Mouse (Mus musculus): ENCODE data around the gene Fkbp1b. TPM values are rescaled to one million over a fixed set of nuclear protein-coding genes. Genes with fewer than 3 reads are reported as not detected.
"Not testable (repeated sequence)": the region's sequence is repeated elsewhere in the genome, so short reads cannot be mapped to it uniquely, and the experiment has no call there.

Gene Fkbp1b
- total RNA-seq, 2 experiments from 2014 or later: 0.15 TPM; not detected in 1

DNA sequence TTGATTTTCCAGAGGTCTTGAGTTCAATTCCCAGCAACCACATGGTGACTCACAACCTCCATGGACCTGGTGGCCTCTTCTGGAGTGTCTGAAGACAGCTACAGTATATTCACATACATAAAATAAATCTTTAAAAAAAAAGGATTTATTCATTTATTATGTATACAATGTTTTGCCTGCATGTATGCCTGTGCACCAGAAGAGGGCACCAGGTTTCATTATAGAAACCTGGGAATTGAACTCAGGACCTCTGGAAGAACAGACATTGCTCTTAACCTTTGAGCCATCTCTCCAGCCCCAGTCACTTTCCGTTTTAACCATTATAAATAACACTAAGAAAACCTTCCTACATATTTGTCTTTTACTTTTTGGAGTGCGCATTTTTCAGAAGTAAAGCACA lies 15.4 kb upstream of the Fkbp1b start:
- ATAC-seq (replicated peaks; ENCODE audit: low FRiP score, poor library complexity, severe bottlenecking): no peak

DNA sequence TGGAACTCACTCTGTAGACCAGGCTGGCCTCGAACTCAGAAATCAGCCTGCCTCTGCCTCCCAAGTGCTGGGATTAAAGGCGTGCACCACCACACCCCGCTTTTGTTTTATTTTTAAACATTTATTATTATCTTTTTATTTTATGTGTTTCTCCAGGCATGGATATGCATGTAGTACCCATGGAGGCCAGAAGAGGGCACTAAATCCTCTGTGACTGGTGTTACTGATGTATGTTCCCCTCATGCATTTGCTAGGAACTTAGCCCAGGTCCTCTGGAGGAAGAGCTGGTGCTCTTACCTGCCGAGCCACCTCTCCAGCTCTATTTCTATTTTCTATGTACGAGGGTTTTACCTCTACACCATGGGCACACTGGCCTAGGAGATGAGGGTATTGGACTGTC lies 14.8 kb upstream of the Fkbp1b start:
- peak; percentile 57; the same call in 1 of the 2 replicates for ATAC-seq (replicated peaks; ENCODE audit: low FRiP score, poor library complexity, severe bottlenecking)

DNA sequence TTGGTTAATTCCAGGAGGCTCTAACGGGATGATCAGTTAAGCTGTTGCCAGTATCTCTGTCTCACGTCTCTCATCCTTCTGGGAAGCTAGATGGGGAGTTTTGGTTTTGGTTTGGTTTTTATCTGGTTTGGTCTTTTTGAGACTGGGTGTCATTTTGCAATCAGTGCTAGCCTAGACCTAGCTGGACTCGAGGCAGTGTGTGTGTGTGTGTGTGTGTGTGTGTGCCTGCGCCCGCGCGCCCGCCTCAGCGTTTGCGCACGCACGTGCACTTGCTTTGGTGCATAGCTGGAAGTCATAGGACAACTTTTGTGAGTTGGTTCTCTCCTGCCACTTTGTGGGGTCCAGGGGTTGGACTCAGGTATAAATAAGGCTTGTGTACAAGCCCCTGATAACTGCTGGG lies 2.4 kb upstream of the Fkbp1b start:
- peak; percentile 66 for ATAC-seq (replicated peaks; ENCODE audit: low FRiP score, poor library complexity, severe bottlenecking)

DNA sequence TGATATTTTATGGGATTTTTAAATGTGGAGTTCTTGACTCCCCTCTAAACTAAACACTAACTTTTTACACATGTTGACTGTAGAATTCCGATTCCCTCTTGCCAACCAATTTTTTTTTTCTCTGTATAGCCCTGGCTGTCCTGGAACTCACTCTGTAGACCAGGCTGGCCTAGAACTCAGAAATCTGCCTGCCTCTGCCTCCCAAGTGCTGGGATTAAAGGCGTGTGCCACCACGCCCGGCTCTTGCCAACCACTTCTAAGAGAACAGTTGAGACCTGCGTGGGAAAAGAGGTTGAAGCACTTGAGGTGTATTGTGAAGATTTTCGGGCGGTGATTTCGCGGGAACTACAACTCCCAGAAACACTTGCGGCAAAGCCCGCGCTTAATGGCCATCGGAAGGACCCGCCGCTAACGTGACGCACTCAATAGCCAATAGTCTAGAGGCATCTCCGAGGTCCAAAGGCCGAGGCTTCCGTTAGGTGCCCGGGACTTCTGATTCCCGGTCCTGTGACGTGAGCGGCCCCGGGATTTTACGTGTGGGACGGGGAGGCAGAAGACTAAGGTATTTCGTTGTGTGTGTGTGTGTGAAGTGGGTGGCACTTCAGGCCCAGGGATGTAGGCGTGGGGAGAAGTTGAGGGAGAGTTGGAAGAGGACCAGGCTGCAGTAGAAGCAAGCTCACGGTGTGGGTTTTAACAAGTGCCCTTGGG lies 1.7 kb upstream of the Fkbp1b start, which contains the start of gene Wdcp:
TSS of gene Wdcp (plus strand) at position 414 of the 708 bp plus-strand sequence.
- ATAC-seq (replicated peaks; ENCODE audit: low FRiP score, poor library complexity, severe bottlenecking): peak; percentile 98

DNA sequence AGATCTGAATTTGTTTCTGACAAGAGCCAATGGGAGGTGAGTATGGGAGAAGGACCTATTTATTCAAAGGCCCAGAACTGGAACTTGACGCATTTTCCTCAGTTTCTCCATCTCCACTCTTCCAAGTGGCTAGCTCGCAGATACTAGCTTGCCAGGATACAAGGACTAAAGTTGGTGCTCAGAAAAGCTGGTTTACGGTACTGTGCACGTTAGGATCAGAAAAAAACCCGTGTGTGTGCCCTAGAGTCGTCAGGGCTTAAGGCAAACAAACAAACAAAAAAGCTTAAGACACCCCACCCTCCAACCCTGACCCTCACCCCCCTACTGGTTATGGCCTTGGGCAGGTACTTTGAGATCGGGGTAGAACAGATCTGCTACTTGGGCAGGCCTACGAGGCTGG lies 1.1 kb upstream of the Fkbp1b start:
- no peak for ATAC-seq (replicated peaks; ENCODE audit: low FRiP score, poor library complexity, severe bottlenecking)

DNA sequence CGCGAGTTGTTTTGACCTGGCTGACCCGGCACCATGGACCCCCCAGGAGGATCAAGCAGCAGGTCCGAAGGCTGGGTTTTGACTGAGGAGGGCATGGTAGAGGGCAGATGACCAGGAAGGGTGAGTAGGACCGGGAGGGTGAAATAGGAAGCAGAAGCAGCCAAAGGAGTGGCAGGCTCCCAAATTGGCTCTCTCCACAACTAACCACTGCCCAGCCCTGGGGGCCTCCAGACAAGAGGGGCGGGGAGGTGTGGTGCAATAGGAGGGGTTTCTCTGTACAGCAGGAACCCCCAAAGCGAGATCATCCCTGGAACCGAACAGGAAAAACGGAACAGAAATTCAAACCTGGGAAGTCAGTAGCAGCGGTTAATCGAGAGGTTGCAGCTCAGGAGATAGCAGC lies 650 bp downstream of the Fkbp1b start:
- ATAC-seq (replicated peaks; ENCODE audit: low FRiP score, poor library complexity, severe bottlenecking): no peak

DNA sequence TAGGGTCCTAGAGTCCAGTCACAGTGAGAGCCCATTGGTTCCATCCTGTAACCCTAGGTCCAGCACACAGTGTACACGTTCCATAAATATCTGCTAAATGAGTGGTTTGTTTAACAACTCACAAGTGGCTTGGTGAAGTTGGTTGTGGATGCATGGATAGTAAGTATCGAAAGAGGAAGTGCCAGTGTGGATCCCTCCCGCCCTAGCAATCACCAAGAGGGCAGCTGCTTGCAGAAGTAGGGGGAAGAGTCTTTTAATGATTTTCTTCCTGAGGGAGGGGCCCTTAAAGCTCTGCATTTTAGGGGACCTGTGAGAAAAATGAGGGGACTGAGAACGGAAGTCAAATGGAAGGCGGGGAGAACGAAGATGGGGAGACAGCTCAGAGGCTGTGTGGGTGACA lies 1.4 kb downstream of the Fkbp1b start:
- no peak for ATAC-seq (replicated peaks; ENCODE audit: low FRiP score, poor library complexity, severe bottlenecking)

DNA sequence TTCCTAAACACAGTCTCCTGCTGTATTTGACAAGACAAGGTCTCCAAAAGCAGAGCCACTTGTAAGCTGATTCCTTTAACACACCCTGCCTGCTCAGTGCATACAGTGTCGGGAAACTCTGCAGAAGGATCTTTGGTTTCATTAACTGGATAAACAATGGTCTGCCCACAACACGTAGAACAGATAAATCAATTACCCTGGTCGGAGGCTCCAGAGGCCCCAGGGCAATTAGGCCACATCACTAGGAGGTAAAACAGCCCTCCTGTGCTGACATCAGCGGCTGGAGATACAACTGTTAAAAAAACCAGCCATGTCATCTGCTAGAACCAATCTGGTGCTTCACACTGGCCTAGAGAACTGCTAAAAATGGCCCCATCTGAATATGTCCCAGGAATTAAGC lies 4.4 kb downstream of the Fkbp1b start:
- ATAC-seq (replicated peaks; ENCODE audit: low FRiP score, poor library complexity, severe bottlenecking): no peak

DNA sequence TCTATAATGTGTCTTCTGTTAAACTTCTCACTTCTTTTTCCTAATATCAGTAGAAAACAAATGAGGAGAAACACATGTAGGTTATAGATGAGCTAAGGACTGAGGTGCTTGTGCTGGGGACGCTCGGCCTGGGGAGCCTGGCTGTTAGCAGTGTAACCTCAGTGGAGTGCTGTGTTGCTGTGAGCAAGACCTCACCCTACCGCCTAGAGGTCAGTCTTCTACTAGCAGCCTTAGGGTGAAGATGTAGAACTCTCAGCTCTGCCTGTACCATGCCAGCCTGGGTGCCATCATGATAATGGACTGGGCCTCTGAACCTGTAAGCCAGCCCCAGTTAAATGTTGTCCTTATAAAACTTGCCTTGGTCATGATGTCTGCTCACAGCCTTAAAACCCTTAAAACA lies 14.1 kb downstream of the Fkbp1b start:
- ATAC-seq (replicated peaks; ENCODE audit: low FRiP score, poor library complexity, severe bottlenecking): no peak

DNA sequence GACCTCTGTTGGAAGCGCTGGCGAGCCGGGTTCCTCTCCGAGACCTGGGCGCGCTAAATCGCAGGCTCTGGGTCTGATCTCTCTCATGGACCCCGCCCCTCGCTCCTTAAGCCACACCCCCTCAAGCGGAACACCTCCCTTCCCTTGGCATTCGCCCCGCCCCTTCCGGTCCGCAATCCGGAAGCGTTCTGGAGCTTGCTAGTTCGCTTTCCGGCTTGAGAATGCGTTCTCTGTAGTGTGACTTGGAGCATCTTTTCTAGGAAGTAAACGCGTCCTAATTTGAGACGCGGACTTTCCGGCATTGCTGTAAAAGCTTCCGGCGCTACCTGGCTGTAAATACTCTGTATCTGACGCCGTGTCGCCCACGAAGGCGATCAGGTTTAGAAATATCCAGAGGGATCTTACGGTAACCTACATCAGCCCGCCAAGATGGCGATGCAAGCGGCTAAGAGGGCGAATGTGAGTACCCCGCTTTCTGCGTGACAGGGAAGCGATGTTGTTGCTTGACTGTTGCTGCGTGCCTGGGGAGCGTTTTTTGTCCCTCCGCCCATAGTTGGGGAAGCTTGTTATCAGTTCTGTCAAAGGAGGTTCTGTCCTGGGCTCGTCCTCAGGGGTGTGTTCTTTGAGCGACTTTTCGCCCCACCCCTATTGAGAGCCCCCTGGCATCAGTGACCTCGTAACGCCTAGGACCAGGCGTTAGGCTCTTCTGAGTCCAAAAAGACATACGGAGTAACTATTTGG lies 23.9 kb downstream of the Fkbp1b start, which contains the start of gene Sf3b6:
TSS of gene Sf3b6 (plus strand) at position 184 of the 741 bp plus-strand sequence.
- ATAC-seq (replicated peaks; ENCODE audit: low FRiP score, poor library complexity, severe bottlenecking): peak; percentile 97

DNA sequence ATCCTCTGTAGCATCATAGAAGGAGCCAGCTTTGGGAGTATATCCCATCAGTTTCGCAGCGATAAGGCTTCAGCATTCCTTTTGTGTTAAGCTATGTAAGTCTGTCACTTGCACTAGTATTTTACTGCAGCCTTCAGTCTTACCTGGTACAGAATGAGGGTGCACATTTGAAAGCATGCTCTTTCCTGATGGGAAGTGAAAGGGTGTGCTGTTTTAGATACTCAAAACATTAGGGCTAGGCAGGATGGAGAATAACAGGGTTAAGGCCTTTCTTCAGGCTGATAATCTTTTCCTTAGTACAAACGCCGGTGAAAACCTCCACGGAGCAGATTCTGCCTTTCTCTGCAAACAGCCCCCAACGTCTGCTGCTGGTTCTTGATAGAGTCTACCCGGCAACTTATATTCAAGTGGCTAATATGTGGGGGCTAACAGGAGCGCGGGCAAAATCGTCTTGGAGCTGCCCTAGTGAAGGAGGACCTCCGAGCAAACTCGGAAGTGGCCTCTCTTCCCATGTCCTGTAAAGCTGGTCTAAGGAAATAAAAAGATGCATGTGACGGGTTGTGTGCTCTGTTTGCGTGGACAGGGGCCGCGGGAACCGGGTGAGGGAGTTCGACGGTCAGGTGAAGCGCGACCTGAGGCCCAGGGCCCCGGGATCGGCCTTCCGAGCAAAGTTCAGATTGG lies 24.6 kb downstream of the Fkbp1b start:
- peak; percentile 46 for ATAC-seq (replicated peaks; ENCODE audit: low FRiP score, poor library complexity, severe bottlenecking)

DNA sequence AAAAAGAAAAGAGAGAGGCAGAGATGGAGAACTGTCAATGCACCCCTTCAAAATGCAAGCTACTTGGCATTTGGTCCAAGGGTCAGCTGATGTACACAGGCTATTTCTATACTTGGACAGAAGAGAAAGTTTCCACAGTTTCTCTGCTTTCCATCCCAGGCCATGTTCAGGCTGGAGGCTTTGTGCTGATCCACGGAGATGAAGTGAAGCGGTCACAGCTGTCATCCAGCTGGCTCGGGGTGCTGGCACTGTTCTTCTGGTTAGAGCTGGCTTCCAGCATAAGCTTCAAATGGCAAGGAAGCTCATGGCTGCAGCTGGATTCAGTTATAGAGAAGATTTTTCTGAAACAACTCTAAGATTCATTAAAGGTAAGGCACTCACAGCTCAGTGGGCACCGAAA lies 27.8 kb downstream of the Fkbp1b start:
- ATAC-seq (replicated peaks; ENCODE audit: low FRiP score, poor library complexity, severe bottlenecking): no peak

DNA sequence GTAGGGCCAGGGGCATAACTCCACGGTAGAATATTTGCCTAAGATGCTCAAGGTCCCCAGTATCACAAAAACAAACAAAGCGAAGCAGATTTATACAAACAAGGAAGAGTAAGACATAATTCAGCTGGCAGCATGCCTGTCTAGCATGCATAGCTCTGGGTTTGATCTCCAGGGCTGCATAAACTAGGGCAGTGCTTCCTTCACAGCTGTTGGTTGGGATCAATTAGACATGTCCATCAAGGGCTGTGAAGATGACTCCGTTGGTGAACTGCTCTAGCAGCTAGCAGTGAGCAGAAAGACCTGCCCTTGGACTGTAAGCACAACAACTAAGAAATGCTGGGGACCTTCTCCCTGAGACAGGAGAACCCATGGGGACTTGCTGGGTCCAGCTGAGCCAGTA lies 29.7 kb downstream of the Fkbp1b start:
- no peak for ATAC-seq (replicated peaks; ENCODE audit: low FRiP score, poor library complexity, severe bottlenecking)

DNA sequence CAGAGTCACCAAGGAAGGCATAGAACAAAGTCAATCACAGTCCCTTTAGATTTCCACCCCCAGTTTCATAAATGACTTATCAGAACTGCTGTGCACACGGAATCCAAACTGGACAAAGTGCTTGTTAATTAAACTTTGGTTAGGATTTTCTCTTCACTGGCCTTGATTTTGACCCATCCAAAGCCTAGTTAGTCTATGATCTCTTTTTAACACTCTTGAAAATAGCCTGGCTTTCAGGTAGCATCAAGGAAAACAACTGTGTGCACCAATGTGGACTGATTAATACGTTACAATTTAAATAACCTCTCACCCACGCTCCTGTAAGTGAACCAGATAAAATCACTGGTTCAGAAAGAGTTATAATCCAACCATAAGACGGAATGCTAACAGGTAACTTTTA lies 30.4 kb downstream of the Fkbp1b start:
- no peak for ATAC-seq (replicated peaks; ENCODE audit: low FRiP score, poor library complexity, severe bottlenecking)

DNA sequence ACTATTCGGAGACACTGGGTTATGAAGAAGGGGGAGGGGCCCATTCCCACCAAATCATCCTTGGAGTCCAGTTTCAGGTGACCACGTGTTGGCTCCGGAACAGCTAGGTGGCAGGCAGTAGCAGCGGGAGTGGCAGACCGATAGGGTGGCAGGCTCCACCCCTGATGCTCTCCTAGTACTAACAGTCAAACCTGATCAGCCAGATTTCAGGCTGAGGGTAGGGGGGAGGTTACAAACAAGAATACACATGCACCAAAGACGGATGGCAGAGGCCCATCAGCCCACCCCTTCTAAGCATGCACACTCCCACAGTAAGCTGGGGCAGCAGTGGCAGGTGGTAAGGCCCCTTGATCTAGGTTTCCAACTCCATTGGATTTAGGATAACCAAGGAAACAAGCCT lies 43.9 kb downstream of the Fkbp1b start:
- ATAC-seq (replicated peaks; ENCODE audit: low FRiP score, poor library complexity, severe bottlenecking): not testable (repeated sequence)

DNA sequence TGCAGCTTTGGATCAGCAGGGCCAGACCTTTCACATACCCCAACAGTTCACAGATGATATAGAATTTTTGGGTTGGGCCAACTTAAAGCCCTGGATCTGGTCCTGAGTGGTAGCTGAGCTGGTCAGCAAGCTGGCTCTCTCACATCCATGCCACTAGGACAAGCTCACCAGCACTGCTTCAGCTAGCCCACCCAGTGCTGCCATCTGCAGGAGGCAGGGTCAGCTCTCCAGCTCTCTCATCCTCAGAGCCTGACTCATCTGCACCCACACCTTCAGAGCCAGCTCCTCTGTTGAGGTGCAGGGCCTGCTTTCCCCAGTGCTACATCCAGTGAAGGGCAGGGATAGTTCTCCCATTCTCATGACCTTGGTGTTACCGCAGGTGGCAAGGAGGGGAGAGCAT lies 47.7 kb downstream of the Fkbp1b start:
- ATAC-seq (replicated peaks; ENCODE audit: low FRiP score, poor library complexity, severe bottlenecking): no peak

DNA sequence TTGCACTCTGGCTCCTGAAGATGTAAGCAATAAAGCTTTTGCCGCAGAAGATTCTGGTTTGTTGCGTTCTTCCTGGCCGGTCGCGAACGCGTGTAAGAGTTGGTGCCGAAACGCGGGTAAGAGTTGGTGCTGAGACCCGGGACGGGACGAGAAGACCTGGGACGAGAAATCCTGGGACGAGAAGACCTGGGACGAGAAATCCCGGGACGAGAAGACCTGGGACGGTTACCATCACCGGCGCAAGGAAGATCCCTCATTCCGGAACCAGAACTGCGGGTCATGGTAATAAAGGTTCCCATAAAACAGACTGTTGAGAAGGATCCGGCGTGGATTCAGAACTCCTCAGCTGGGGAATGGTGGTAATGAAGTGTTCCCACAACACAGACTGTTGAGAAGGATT lies 53.3 kb downstream of the Fkbp1b start:
- not testable (repeated sequence) for ATAC-seq (replicated peaks; ENCODE audit: low FRiP score, poor library complexity, severe bottlenecking)

DNA sequence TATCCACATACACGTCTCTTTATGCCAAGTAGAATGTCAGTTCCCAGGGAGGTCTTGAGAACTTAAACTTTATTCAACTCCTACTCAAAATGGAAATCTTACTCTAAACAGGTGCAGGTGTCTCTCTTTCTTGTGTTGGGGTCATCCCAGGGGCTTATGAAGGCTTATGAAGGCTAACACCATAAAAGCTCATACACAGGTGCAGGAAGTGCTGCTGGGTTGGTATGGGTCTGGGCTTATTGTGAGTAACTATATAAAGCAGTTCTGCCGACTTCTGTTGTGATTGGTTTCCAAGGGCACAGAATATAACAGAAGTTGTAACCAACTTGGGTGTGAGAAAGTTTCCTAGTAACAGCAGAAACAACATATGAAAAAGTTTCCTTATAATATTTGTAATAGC lies 56.9 kb downstream of the Fkbp1b start:
- ATAC-seq (replicated peaks; ENCODE audit: low FRiP score, poor library complexity, severe bottlenecking): no peak

DNA sequence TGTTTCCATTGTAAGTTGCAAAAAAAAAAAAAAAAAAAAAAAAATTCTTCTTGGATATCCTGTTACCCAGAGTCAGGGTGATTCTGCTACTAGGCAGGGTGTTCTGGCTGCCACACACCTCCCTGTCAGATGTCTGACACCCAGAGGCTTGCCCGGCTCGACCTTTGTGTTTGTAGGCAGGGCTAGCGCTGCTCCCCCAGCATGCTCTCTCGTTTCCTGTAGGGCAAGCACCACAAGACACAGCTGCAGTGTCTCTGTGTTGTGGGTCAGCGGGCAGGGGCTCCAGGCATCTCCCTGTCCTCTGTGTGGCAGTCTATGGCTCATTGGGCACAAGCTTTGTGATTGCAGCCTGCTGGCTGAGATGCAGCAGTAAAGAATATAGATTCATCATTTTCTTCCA lies 57.8 kb downstream of the Fkbp1b start:
- ATAC-seq (replicated peaks; ENCODE audit: low FRiP score, poor library complexity, severe bottlenecking): no peak
